Mouse (Mus musculus): ENCODE data around the gene Fam149a.
"Not testable (repeated sequence)": the region's sequence is repeated elsewhere in the genome, so short reads cannot be mapped to it uniquely, and the experiment has no call there.

Fam149a gene

DNA sequence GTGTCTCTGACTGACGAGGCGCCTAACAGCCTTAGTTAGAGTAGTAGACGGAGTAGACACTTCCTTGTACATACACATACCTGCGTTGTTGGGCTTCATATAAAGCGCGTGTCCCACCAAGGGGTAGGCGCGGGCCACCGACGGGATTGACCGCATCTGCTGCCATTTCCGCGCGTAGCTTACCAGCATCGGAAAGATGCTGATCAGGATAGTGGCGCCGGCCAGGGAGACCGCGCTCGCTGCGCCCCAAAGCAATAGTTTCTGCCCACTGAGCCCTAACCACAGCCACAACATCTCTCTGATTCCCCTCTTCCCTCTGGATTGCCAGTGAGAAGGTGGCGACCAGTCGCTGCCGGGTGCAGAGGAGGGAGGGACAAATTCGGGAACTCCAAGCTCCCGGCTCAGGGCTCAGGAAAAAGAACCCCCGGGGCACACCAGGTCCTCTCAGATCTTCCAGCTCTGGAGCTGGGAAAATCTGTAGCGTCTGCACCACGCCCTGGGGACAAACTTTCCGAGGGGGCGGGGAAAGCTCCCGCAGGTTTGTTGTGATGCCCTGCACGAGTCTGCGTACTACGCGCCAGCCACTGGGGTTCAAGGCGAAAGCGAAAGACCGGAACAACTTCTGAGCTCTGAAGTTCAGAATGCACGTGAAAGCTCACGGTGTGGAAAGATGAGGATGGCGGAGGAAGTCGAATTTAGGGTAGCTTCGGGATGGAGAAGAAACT is 49.2 kb downstream of the Fam149a start, which contains the start of gene Cyp4v3:
Gene Cyp4v3 (minus strand): TSS at position 532 of the 725 bp plus-strand sequence.
- DNase-seq (ENCODE audit: low spot score in 2 of 2), result peak; percentile 20 to 42

DNA sequence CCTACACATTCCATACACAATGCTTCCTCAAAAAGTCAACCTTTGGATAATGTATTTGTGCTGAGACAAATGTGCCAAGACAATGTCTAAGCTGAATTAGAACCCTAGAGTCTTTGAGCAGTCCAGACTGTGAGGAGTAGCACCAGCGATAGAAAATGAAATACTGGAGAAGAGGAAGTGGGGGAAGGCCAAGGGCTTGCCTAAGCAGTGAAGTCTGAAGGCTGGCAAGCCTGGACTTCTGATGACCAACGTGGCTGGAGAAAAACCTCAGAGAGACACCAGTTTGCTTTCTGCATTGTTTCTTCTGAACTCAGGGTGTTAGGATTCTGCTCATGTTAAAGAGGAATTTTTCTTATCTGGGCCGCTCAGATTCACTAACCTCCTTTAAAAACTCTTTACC is 51.2 kb downstream of the Fam149a start:
- DNase-seq (ENCODE audit: low spot score in 2 of 2), result no peak

DNA sequence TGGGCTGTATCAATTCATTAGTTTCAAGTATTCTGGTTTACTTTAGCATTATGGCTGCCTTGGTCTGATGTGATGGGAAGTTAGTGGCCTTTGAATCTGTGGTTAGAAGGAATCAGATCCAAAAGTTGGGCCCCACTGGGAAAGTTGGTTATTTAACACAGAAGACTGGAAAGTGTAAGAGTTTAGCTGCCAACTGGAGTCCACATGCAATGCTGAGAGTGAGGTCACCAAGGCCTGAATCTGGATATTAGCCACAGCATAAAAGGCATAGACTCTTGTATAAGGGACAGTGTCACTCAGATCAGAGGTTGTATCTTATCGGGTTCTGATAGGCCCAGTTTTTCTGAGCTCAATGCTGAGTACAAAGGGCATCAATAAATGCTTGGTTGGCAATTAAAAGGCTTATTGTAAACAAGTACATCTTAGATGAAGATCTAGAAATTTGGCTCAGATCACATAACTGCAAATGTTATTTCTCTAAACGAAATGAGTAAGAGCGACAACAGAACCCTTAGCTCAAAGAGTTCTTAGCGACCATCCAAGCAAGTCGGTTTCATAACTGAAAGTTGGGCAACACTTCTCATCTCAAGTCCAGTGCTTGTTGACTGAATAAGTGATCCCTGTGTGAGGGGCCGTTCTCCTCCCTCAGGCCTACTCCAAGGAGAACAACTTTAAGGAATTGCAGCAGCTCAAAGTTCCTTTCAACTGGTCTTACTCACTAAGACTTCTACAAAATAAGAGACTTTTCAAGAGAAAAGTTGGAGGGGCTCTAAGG is 52.7 kb downstream of the Fam149a start:
- no peak for DNase-seq (ENCODE audit: low spot score in 2 of 2)

DNA sequence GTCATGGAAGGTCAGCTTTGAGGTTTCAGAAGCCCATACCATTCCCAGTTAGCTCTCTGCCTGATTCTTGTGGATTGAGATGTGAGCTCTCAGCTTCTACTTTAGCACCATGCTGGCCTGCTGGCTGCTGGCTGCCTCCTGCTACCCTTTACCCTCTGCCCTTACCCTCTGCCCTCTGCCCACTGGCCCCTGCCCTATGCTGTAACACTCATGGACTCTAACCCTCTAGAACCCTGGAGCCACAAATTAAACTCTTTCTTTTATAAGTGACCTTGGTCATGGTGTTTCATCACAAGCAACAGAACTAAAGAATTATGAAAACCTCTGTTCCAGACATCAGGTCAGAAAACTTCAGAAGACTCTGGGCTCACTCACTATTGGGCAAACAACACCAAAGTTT is 55.0 kb downstream of the Fam149a start:
- not testable (repeated sequence) for DNase-seq (ENCODE audit: low spot score in 2 of 2)

DNA sequence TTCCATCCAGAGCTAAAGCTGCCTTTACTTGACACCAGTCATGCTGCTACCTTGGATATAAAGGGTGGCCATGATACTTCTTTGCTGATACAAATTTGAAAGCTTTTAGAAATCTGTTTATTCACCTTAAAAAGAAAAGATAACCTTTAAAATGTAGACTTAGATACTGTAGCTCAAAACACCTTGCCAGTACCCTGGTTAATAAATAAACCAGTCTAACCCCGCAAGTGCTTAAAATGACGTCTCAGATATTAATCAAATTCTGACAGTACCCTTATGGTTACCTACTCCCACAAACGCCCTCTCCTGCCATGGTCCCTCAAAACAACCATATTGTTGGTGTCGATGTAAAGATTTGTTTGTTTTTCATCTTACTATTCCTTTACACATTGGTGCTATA is 57.9 kb downstream of the Fam149a start:
- DNase-seq (ENCODE audit: low spot score in 2 of 2), result no peak

DNA sequence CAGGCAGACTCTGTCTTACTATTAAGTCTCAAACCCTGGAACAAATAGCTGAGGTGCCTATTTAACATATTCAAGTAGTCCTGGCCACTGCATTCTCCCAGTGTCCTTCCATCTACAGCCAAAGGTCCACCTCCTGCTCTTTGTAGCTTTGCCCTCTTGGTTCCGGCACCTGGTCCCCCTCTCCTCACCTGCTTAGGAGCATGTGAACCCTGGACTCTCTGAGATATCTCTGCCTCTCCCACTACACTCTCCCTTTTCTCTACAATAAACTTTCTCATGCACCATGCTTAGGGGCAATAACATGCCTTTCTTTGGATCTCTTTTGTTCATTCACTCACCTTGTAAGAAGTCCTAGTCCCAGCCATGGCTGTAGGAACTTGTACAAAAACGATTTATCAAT is 60.7 kb downstream of the Fam149a start:
- DNase-seq (ENCODE audit: low spot score in 2 of 2), result no peak

DNA sequence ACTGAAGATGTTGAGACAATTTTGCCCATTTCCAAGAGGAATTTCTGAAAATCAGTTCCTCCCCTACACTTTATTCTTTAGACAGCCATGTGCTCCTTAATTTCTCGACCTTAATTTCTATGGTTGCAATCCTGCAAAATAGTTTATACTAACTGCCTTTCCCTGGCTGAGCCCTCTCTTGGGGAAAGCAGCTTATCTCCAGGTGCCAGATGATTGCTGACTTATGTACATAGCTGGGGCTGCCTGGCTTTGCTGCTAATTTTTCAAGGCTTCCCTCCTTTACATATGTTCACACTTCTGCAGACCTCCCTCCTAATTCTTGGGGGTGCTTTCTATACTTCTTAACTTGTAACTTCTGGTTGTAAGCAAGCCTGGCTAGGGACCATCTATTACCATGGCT is 61.2 kb downstream of the Fam149a start:
- no peak for DNase-seq (ENCODE audit: low spot score in 2 of 2)

DNA sequence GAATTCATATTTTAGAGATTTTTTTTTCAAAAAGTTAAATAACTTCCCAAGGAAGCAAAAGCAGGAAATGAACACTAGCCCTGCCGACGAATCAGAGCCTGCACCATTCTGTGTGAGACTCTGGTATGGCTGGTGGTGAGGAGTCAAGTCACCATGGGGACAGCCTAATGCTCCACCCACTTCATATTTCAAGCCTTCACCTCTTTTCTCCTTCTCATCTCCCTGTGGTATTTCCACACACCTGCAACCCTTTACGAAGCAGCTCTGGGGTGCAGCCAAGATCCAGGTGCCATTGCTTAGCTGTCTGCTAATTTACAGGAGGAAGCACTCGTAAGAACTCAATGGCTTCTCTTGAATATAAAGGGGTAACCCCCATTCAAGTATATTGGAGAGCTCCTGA is 71.1 kb downstream of the Fam149a start:
- no peak for DNase-seq (ENCODE audit: low spot score in 2 of 2)

DNA sequence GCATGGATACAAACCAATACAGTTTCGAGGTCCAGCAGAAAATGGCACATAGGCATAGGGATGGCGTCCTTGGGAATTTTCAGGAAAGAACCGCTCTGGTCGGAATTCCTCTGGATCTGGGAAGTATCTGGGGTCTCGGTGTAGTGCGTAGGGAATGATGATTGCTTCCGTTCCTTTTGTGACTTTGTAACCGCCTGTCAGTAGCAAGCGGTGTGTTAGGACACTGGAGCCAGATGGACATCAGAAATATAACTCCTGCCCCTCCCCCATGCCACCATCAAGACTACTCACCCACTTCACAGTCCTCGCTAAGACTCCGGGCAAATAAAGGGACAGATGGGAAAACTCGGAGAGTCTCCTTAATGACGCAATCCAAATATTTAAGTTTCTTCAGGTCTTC is 73.7 kb downstream of the Fam149a start, which contains the start of gene Gm45753:
Gene Gm45753 (minus strand): TSS at position 101 of the 400 bp plus-strand sequence.
- no peak for DNase-seq (ENCODE audit: low spot score in 2 of 2)

DNA sequence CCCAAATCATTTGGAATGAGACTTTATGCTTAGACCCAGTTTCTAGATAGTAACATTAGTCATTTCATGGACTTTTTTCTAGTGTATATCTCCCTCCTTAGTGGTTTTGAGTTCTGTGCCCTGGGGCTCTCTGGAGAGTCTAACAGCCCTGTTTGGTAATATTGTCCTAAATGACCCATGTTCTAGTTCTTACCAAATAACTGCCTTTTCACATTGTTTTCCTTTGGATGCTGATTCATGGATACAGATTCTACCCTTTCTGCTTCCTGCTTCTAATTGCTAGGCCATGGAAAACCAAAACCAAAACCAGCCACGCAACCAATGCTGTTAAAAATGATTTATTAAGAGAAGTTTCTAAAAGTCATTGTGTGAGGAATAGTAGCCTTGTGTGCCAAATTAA is 76.6 kb downstream of the Fam149a start:
- no peak for DNase-seq (ENCODE audit: low spot score in 2 of 2)

DNA sequence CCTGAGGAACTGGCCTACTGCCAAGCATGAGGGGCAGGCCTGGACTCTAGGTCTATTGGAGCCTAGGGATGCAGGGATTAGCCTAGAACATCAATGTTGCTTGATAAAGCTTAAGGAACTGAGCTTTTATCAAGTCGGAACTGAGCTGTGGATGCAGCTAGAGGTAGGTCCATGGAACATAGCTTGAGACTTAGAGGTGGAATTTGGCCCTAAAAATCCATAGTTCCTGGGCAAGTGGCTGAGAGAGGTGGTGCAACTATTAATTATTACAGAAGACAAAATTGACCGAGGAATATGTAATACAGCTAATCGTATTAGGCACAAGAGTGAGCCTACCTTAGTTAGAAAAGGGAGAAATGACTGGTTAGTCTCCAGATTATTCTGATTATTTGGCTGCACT is 77.7 kb downstream of the Fam149a start:
- no peak for DNase-seq (ENCODE audit: low spot score in 2 of 2)

DNA sequence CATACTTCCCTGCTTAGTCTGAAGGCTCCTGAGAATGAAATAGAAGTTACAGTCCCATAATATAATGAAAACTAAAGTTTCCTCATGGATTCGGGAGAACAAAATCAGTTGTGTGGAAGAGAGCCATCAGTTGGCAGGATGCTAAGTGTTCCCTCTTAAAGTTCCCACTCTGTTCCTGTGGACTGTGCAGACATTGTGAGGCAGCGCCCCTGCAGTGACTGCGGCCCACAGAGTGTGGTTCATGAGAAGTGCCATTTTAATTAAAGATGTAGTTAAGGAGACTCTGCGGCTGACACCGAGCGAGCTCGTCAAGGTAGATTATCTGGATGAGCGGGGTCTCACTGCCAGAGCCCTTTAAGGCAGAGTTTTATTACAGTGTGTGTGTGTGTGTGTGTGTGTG is 79.7 kb downstream of the Fam149a start:
- no peak for DNase-seq (ENCODE audit: low spot score in 2 of 2)

DNA sequence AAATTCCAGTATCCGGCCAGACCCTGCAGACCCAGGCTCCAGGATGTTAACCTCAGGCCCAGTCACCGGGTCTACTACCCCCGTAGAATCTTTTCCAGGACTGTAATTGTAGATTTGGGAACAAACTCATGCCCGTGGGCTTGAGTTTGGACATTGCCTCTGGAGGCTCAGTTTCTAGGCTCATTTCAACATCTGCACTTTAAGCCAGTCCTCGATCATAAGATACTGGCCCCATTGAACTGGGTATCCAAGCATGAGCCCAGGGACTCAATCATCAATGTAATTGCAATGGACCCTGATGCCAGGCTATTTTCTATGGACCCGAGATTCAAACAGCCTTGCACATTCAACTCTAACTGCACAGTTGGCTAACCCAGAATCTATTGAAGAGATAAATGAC is 86.8 kb downstream of the Fam149a start:
- DNase-seq (ENCODE audit: low spot score in 2 of 2), result no peak

DNA sequence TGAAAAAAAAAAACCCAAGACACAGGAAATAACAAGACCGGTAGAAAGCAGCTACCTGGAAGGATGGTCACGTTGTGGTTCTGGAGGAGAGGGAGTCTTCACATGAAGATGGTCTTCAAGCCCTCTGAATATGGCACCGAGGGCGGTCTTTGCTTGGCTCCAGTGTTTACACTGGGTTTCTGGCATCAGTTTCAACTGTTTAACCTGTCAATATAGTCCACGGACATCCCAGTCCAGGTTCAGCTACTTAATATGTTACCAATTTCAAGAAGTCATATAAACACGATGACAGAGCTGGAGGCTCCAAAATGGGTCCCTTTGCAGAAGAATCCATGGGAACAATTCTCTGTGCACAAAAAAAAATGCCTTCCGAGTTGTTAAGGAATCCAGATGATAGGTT is 87.4 kb downstream of the Fam149a start, which contains the start of gene Klkb1:
Gene Klkb1 (minus strand): TSS at position 173 of the 400 bp plus-strand sequence.
- no peak for DNase-seq (ENCODE audit: low spot score in 2 of 2)

DNA sequence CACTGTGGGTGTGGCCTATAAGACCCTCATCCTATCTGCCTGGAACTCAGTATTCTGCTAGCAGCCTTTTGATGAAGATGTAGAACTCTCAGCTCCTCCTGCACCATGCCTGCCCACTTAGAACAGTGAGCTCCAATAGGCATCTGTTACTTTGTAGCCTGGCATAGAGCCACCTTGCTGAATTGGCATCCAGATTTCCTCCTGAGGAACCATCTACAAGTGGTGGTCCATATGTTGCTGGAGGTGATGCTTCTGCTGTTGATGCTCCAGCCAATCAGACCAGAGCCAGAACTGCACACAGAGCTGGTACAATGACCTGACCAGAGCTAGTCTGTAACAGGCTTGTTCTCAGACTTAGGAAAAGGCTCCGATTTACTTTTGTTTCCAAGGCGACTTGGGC is 90.3 kb downstream of the Fam149a start:
- no peak for DNase-seq (ENCODE audit: low spot score in 2 of 2)
